Mouse (Mus musculus): ENCODE measurements around the gene Jmjd1c. TPM values are rescaled to one million over a fixed set of nuclear protein-coding genes. Genes with fewer than 3 reads are reported as not detected.
A peak's percentile ranks its signal among the peaks of the same experiment; 100 is the strongest.

Gene Jmjd1c
- total RNA-seq, 1 experiment from 2014 or later, result 167 TPM

DNA sequence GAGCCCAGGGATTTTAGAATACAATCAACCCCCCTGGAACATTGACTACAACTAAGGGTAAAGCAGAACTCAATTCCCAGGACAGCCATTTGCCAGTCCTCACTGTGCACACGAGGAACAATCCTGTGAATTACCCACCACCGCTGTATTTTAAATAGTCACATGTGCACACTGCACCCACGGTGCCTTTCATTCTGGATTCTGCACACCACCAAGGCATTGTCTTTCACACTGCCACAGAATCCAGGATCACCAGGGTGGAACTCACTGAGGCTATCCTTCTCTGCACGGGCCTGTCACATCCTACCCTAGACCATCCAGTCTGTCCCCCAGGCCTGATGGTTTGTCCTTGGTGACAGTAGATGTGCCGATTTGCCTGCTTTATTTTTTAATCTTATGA is 30.0 kb upstream of the Jmjd1c start:
- ATAC-seq (replicated peaks in 1 of 2; ENCODE audit: insufficient read depth in 1 of 2, low FRiP score in 2 of 2, low TSS enrichment in 1 of 2, low read depth in 1 of 2, poor library complexity in 2 of 2, severe bottlenecking in 2 of 2), result no peak

DNA sequence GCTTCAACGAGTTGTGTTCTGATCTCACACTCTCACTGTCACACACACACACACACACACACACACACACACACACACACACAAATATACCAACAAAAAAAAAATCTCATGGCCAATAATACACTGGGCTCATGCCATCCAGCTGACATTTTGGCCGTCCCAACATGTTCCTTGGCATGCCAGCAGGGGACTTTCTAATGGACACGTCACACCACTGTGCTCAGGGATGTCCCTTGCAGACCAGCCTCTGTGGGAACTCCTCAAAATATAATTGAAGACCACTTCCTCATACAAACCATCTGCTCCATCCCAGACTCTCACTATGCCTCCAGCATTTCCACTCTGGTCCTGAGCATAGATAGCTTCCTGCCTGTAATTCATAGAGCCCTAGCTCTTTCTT is 29.5 kb upstream of the Jmjd1c start:
- ATAC-seq (replicated peaks in 1 of 2; ENCODE audit: insufficient read depth in 1 of 2, low FRiP score in 2 of 2, low TSS enrichment in 1 of 2, low read depth in 1 of 2, poor library complexity in 2 of 2, severe bottlenecking in 2 of 2), result peak; percentile 8 to 27; a peak in 1 of 4 replicates

DNA sequence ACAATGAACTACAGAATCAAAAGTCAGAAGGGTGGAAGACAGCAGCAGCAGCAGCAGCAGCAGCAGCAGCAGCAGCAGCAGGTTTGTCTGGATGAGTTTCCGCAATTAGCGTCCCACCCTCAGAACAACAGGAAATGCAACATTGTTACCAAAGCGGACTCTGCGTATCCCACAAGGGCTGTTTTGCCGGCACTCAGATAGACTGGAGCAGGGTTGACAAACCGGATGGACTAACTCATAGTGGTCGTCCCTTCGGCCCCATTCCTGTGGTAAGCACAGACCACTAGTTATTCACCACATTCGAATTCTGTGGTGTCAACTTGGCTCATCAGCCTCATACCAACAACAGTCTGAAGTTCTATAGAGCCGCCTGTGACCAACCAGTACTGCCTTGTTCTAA is 26.9 kb upstream of the Jmjd1c start:
- peak; percentile 72 to 81 for ATAC-seq (replicated peaks in 1 of 2; ENCODE audit: insufficient read depth in 1 of 2, low FRiP score in 2 of 2, low TSS enrichment in 1 of 2, low read depth in 1 of 2, poor library complexity in 2 of 2, severe bottlenecking in 2 of 2)

DNA sequence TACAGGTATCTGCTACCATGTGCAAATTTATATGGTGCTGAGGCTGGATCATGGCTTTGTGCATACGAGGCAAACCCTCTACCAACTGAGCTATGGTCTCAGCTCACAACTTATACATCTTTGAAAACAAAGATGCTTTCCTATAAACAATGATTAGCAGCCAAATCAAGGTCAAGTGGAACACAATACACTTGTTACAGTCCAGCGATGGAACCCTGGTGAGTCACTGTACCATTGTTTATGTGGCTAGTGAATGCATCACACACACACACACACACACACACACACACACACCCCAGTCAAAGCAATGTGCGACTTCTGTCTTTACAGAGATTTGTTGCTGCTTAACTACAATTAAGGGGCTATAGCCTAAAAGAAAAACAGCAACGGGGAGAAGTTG is 24.5 kb upstream of the Jmjd1c start:
- ATAC-seq (replicated peaks in 1 of 2; ENCODE audit: insufficient read depth in 1 of 2, low FRiP score in 2 of 2, low TSS enrichment in 1 of 2, low read depth in 1 of 2, poor library complexity in 2 of 2, severe bottlenecking in 2 of 2), result no peak

DNA sequence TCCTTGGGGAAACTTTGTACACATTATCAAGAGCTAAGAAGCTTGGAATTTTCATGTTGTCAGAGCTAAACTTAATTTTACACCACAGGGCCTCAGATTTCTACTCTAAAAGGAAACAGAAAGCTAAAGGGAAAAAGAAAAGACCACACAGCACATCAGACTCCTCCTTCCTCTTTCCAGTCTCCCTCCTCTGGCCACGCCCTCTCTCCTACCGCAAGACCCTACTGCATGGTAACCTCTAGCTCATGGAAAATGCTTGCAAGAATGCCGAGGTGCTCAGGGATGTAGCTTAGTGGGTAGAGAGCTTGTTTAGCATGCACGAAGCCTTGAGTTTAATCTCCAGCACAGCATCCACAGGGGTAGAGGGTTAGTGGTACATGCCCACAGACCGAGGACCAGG is 24.0 kb upstream of the Jmjd1c start:
- ATAC-seq (replicated peaks in 1 of 2; ENCODE audit: insufficient read depth in 1 of 2, low FRiP score in 2 of 2, low TSS enrichment in 1 of 2, low read depth in 1 of 2, poor library complexity in 2 of 2, severe bottlenecking in 2 of 2), result peak; percentile 87 to 92

DNA sequence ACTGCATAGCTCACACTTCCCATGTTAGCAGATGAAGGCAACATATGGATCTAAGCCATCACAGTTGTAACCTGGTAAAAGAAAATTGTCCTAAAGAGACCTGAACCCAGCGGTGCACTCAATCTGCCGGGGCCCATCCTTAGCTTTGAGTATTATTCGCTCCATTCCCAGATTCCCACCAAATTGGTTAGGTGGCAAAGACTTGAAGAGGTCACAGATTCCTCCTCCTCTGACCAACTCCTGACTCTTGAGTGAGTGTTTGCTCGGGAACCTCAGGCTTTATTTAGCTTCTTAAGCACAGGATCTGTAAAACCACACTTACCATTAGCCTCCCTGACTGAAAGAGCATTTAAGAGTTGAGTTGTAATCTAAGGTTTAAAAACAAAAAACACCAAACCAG is 23.3 kb upstream of the Jmjd1c start:
- ATAC-seq (replicated peaks in 1 of 2; ENCODE audit: insufficient read depth in 1 of 2, low FRiP score in 2 of 2, low TSS enrichment in 1 of 2, low read depth in 1 of 2, poor library complexity in 2 of 2, severe bottlenecking in 2 of 2), result no peak

DNA sequence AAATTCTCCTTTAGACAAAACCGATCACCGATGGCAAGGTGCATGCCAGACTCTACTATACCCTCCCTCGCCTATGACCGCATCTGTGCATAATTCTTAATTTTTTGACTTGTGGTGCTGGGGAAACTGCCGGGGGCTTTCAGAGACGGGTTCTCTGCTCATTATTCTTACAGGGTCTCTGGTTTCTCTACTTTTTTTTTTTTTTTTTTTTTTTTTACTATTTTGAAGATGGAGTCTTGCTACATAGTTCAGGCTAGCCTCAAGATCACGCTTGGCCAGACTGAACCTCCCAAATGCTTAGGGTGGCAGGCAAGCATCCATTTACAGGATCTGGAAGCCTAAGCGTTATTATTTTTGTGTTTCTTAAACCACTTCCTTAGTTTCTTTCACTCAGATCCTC is 22.3 kb upstream of the Jmjd1c start:
- ATAC-seq (replicated peaks in 1 of 2; ENCODE audit: insufficient read depth in 1 of 2, low FRiP score in 2 of 2, low TSS enrichment in 1 of 2, low read depth in 1 of 2, poor library complexity in 2 of 2, severe bottlenecking in 2 of 2), result no peak

DNA sequence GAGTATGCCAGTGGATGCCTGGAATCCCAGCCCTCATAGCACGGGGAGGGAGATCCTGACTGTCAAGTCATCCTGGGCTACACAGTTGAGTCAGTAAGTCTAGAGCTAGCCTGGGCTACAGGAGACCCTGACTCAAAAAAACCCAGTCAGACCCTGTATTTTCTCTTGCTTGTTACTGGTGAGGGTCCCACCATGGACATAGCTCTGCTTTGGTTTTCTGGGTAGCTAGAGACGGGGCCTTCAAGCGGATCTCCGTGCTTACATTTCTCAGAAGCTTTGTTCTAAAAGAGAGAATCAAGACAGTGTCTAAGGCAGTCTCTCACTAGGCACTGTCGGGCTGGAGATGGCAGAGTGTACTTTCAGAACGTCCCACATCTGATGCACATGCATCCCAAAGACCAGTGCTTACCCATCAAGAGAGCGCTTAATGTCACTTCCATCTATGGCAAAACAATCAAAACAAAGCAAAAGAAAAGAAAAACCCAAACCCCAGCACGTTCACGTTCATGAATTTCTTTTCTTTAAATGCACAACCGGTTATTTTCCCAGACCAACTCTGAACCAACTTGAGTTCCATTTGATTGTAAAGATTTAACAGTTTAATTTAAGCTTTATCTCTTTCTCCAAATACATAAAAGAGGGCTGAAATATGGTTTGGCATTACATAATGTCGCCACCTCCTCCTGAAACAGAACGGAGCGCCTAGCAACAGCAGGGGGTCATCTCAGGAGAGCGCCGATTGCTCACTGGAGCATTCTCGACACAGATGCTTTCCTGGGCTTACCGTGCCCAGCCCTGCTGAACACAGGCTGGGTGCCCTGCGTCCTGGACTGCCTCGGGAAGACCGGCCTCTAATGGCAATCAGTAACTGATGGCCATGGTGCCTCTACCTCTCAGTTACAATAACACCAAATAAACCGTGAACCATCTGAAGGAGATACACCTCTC is 19.7 kb upstream of the Jmjd1c start:
- ATAC-seq (replicated peaks in 1 of 2; ENCODE audit: insufficient read depth in 1 of 2, low FRiP score in 2 of 2, low TSS enrichment in 1 of 2, low read depth in 1 of 2, poor library complexity in 2 of 2, severe bottlenecking in 2 of 2), result no peak

DNA sequence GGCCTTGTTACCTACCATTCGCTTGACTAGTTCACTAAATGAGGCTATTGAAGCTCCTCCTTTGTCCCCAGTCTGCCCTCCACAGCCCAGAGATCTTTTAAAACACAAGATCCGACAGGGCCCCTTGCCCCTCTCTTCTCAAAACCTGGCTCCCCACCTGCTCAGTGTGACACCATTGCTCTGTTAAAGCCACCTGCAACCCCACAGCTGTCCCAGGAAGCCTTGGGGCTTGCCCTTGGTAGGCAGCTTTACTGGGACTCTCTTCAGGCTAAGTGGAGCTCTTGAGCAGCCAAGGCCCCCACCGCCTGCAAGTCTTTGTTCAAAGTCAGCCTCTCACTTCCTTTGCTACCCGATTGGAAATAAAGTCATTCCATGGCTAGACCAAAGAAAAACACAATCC is 16.9 kb upstream of the Jmjd1c start:
- ATAC-seq (replicated peaks in 1 of 2; ENCODE audit: insufficient read depth in 1 of 2, low FRiP score in 2 of 2, low TSS enrichment in 1 of 2, low read depth in 1 of 2, poor library complexity in 2 of 2, severe bottlenecking in 2 of 2), result no peak

DNA sequence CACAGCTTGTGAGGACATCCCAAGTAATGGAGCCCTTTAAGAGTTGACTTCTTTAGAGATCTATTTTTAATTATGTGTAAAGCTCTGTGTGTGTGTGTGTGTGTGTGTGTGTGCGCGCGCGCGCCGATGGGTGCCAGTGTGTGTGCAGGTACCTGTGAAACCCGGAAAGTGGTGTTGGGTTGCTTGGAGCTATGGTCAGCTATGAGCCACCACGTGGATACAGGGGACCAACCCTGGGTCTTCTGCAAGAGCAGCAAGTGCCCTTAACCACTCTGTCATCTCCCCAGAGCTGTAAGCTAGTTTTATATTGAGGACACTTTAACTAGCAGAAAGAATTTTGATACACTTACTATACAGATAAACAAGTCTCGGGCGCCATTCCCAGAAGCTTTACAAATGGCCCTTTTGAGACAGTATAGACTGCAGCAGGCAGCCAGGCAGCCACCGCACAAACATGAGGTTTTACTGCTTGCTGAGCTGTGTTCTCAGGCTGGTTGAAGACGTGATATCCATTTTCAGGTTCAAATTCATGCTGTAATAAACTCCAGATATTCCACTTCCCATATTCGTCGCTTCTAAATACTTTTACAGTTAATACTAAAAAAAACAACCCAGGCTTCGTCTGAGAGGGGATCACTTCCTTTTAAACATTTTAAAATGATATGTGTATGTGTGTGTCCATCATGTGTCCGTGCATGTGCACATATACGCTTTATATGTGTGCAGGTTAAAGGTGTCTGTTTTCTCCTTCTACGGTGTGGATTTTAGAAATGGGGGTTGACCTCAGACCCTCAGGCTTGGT is 14.5 kb upstream of the Jmjd1c start:
- no peak for ATAC-seq (replicated peaks in 1 of 2; ENCODE audit: insufficient read depth in 1 of 2, low FRiP score in 2 of 2, low TSS enrichment in 1 of 2, low read depth in 1 of 2, poor library complexity in 2 of 2, severe bottlenecking in 2 of 2)

DNA sequence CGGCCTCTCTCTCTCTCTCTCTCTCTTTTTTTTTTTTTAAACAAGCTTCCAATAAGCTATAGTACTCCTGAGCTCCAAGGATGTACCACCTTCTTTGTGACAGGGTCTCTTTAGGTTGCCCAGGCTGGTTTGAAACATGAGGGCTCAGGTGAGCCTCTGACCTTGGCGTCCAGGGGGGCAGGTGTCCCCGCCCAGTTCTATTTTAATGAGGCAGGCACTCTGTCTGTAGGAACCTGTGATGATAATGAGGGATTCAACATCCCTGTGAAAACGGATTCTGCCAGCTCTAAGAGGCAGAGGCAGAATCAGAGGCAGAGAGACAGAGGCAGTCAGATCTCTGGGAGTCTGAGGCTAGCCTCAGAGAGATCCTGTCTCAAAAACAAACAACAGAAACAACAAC is 13.4 kb upstream of the Jmjd1c start:
- no peak for ATAC-seq (replicated peaks in 1 of 2; ENCODE audit: insufficient read depth in 1 of 2, low FRiP score in 2 of 2, low TSS enrichment in 1 of 2, low read depth in 1 of 2, poor library complexity in 2 of 2, severe bottlenecking in 2 of 2)

DNA sequence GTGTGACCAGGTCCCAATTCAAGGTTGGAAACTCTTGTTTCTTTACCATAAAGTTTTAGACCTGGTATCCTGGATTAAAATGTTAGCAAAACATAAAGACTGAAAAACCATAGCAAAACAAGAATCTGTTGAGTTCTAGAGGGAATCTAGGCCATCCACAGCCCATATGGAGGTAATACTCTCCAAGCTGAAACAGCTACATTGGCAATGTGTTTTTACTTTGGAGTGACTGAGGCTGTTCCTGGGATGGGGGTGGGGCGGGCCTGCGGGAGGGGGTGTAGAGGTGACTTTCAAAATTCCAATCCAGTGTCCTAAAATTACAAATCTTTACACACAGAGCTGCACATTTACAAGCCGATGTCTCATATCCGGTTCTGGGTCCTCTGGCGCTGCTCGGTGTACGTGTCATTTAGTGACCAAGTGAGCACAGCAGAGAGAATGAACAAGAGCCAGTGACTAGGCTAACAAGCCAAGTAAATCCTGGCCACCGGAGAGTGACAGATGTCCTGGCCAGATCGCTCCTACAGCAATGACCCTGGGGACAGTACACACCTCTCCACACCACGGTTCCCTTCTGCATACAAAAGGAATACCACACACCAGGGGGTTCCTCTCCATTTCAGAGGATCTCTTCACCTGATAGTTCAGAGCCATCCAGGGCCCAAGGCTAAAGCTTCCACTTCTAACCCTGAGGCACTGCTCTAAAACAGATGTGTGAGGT is 12.3 kb upstream of the Jmjd1c start:
- ATAC-seq (replicated peaks in 1 of 2; ENCODE audit: insufficient read depth in 1 of 2, low FRiP score in 2 of 2, low TSS enrichment in 1 of 2, low read depth in 1 of 2, poor library complexity in 2 of 2, severe bottlenecking in 2 of 2), result no peak

DNA sequence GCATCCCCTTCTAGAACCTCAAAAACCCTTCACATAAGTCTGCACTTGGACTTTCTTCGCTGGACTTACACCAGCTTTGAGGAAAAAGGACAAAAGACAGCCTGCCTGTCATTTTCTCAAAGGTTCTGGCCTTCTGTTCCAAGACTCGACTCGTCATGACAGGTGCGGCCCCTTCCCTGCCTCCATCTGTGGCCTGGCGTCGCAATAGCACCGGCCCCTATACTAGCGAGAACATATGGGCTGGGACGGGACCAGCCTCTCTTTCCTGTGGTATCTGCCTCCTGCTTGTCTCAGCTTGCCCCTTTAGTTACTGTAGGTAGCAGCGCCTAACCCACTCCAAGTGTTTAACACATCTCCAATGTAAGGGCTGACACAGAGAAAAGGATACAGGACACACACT is 10.8 kb upstream of the Jmjd1c start:
- no peak for ATAC-seq (replicated peaks in 1 of 2; ENCODE audit: insufficient read depth in 1 of 2, low FRiP score in 2 of 2, low TSS enrichment in 1 of 2, low read depth in 1 of 2, poor library complexity in 2 of 2, severe bottlenecking in 2 of 2)

DNA sequence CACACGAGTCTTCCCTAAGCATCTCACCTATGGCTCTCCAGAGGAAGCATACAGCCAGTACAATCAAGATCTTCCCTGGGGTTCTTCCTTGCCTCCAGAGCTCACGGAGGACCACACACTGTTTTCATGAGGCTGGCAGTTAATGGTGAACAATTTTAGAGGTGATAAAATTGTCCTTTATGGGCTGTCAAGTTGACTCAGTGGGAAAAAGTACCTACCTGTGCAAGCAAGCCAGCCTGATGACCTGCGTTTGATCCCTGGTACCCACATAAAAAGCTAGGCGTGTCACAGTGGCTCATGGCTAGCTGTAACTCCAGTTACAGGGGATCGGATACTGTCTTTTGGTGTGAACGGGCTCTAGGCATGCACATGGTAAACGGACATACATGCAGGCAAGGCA is 10.0 kb upstream of the Jmjd1c start:
- no peak for ATAC-seq (replicated peaks in 1 of 2; ENCODE audit: insufficient read depth in 1 of 2, low FRiP score in 2 of 2, low TSS enrichment in 1 of 2, low read depth in 1 of 2, poor library complexity in 2 of 2, severe bottlenecking in 2 of 2)

DNA sequence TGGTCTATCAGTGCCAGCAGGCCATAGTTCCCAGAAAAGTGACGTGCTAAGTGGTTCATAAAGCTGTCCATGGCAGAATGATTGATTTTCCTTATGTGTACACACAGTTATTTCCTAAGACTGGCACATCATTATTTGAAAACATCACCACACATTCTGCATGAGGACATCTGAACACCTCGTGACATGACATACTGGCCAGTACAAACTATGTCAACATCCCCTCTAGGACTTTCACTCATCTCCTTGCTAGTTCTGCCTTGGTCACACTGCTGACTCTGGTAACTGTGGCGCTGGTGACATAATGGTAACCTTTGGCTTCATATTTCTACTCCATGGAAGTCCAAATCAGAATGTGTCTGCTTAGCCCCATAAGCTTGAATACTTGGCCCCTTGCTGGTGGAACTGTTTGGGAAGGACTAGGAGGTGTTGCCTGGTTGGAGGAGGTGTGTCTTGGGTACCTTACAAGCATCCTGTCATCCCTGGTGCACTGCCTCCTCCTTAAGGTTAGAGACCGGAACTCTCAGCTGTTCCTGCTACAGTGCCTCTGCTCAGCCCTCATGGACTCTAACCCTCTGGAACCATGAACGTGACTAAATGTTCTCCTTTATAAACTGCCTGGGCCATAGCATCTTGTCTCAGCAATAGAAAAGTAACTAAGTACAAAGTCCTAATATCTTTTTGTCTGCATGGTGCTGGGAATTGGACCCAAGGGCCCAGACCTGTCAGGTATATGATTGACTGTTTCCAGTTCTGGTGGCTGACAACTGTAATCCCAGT is 8.3 kb upstream of the Jmjd1c start:
- ATAC-seq (replicated peaks in 1 of 2; ENCODE audit: insufficient read depth in 1 of 2, low FRiP score in 2 of 2, low TSS enrichment in 1 of 2, low read depth in 1 of 2, poor library complexity in 2 of 2, severe bottlenecking in 2 of 2), result no peak

DNA sequence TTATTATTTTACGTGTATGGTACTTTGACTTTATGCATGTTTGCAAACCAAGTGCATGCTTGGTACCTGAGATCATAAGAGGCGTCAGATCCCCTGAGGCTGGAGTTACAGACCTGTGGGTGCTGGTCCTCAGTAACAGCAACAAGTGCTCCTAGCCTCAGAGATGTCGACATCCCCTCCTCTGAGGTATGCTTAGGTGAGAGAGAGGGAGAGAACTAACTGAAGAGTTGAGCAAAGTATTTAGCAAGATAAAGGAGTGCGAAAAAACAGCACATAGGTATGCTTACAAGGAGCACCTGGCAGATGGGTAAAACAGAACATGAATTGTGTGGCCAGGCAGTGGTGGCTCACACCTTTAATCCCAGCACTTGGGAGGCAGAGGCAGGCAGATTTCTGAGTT is 5.3 kb upstream of the Jmjd1c start:
- no peak for ATAC-seq (replicated peaks in 1 of 2; ENCODE audit: insufficient read depth in 1 of 2, low FRiP score in 2 of 2, low TSS enrichment in 1 of 2, low read depth in 1 of 2, poor library complexity in 2 of 2, severe bottlenecking in 2 of 2)

DNA sequence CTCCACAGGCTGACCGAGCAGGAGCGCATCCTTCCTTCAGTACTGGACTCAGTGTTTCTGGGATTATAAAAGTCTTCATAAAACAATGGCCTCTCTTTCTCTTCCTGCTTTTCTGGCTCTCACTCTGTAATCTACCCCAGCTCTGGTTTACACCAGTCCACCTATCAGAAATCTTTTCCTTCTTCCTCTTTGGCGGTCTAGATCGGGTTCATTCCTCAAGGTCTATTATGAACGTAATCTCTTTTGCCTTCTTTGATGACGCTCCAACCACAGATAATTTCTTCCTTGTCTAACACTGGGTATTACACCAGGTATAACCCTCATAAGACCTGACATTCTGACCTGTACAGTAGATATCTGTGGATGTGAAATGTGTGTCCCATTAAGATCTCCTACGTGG is 1.0 kb upstream of the Jmjd1c start:
- no peak for ATAC-seq (replicated peaks in 1 of 2; ENCODE audit: insufficient read depth in 1 of 2, low FRiP score in 2 of 2, low TSS enrichment in 1 of 2, low read depth in 1 of 2, poor library complexity in 2 of 2, severe bottlenecking in 2 of 2)

Data from hematopoietic stem cell, adult 5-6 weeks (primary cell).